Comparison of ENCODE assay signal across 8 mouse cellular contexts in the genomic region with DNA sequence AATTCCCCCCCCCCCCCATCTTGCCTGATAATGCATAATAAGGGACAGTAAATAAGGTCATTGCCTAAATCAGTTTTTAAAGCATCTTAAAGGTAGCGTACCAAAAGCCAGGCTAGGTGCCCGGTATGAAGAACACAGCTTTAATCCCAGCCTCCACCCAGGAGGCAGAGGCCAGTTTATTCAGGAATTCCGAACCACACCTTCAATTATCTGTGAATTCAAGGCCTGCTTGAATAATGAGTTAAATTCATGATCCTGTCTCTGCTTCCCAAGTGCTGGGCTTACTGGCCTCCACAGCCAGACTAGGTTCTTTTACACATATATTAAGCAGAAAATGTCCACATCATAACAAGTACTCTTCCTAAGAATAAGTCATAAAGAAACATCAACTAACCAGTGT. TPM values are rescaled to one million over a fixed set of nuclear protein-coding genes. Genes with fewer than 3 reads are reported as not detected.
DNase-seq lines count a peak whose midpoint lies in the region; ATAC-seq and TF ChIP-seq lines count a peak whose summit lies in the region.

No protein-coding gene starts in this region.

- H3K27ac ChIP-seq in layer of hippocampus, adult 2 months = peak overlapping the region; percentile 72; the same call in 1 of the 2 replicates
- H3K27ac ChIP-seq in embryonic facial prominence, embryonic 10.5 days (replicated peaks) = peak overlapping the region; percentile 90
- no peak overlapping the region for H3K27ac ChIP-seq in intestine, embryonic 15.5 days
- H3K27ac ChIP-seq in neural tube, embryonic 12.5 days = no peak overlapping the region

- H3K27me3 ChIP-seq in embryonic facial prominence, embryonic 10.5 days (replicated peaks; ENCODE audit: low read depth, poor library complexity, severe bottlenecking) = no peaks in the 10 kb centered on the region
- H3K27me3 ChIP-seq in intestine, embryonic 15.5 days (replicated peaks) = no peaks in the 10 kb centered on the region
- no peaks in the 10 kb centered on the region for H3K27me3 ChIP-seq in neural tube, embryonic 12.5 days (replicated peaks)

- peak; percentile 16 for ATAC-seq in intestine, embryonic 15.5 days
- no peak for ATAC-seq in neural tube, embryonic 12.5 days (ENCODE audit: low FRiP score, low read depth)

- no peak for DNase-seq in layer of hippocampus, adult 2 months (ENCODE audit: low spot score in 2 of 2)
- DNase-seq in layer of hippocampus, adult 11-12 months (ENCODE audit: low spot score) = no peak
- no peak for DNase-seq in embryonic facial prominence, embryonic 10.5 days (ENCODE audit: low spot score)
- DNase-seq in layer of hippocampus, adult 9-10 months (ENCODE audit: low spot score) = no peak
- no peak for DNase-seq in spleen, adult 12 weeks (ENCODE audit: low spot score)
- no peak for DNase-seq in lung, postnatal 36 days

- peaks cover 19% of the 10 kb centered on the region for H3K36me3 ChIP-seq in embryonic facial prominence, embryonic 10.5 days (replicated peaks)
- peaks cover 8% of the 10 kb centered on the region for H3K36me3 ChIP-seq in intestine, embryonic 15.5 days
- peaks cover 10% of the 10 kb centered on the region for H3K36me3 ChIP-seq in neural tube, embryonic 12.5 days

- WGBS in embryonic facial prominence, embryonic 10.5 days = 13% methylated on average over 3 of the region's 3 CpGs
- 7% methylated on average over 3 of the region's 3 CpGs for WGBS in intestine, embryonic 15.5 days
- 28% methylated on average over 3 of the region's 3 CpGs for WGBS in neural tube, embryonic 12.5 days

- no peak for TF ChIP-seq CTCF in layer of hippocampus, adult 2 months (conservative IDR thresholded peaks at IDR 0.05)

- peak overlapping the region; percentile 74 for H3K9ac ChIP-seq in intestine, embryonic 15.5 days
- no peak overlapping the region for H3K9ac ChIP-seq in neural tube, embryonic 12.5 days

- H3K9me3 ChIP-seq in embryonic facial prominence, embryonic 10.5 days = no peaks in the 10 kb centered on the region
- H3K9me3 ChIP-seq in intestine, embryonic 15.5 days = no peaks in the 10 kb centered on the region
- no peaks in the 10 kb centered on the region for H3K9me3 ChIP-seq in neural tube, embryonic 12.5 days

- peaks cover 21% of the 10 kb centered on the region for H3K4me1 ChIP-seq in embryonic facial prominence, embryonic 10.5 days
- peaks cover 9% of the 10 kb centered on the region; the same call in 1 of the 2 replicates for H3K4me1 ChIP-seq in intestine, embryonic 15.5 days (replicated peaks)
- peaks cover 6% of the 10 kb centered on the region; the same call in 1 of the 2 replicates for H3K4me1 ChIP-seq in neural tube, embryonic 12.5 days

- peak overlapping the region; percentile 69 for H3K4me3 ChIP-seq in layer of hippocampus, adult 2 months
- H3K4me3 ChIP-seq in embryonic facial prominence, embryonic 10.5 days = peak overlapping the region; percentile 87
- H3K4me3 ChIP-seq in intestine, embryonic 15.5 days (replicated peaks) = peak overlapping the region; percentile 86
- peak overlapping the region; percentile 88 for H3K4me3 ChIP-seq in neural tube, embryonic 12.5 days

- peak overlapping the region; percentile 79 for H3K4me2 ChIP-seq in intestine, embryonic 15.5 days (replicated peaks)
- H3K4me2 ChIP-seq in neural tube, embryonic 12.5 days (replicated peaks) = peak overlapping the region; percentile 89

RNA-seq across cellular contexts. Expression of gene Dnajc21, which starts 0.6 kb away (rescaled TPM):
- total RNA-seq in layer of hippocampus, adult 2 months (2021) = 10 to 100 TPM; 22.2 to 25.6 TPM
- 11.6 and 13.0 TPM in 2 replicates for polyA plus RNA-seq in embryonic facial prominence, embryonic 10.5 days (2016; fragmentation: Nextera tagmentation; extraction: Ambion mirVana)
- polyA plus RNA-seq in intestine, embryonic 15.5 days (2015; fragmentation: Nextera tagmentation; extraction: Ambion mirVana) = 11.4 and 13.3 TPM in 2 replicates
- polyA plus RNA-seq in neural tube, embryonic 12.5 days (2016; fragmentation: Nextera tagmentation; extraction: Ambion mirVana) = 14.1 and 15.7 TPM in 2 replicates

RNA-seq across cellular contexts. Expression of gene Brix1, which starts 14.8 kb away (rescaled TPM):
- 10 to 100 TPM; 18.7 to 20.7 TPM for total RNA-seq in layer of hippocampus, adult 2 months (2021)
- polyA plus RNA-seq in embryonic facial prominence, embryonic 10.5 days (2016; fragmentation: Nextera tagmentation; extraction: Ambion mirVana) = 134 and 138 TPM in 2 replicates
- polyA plus RNA-seq in intestine, embryonic 15.5 days (2015; fragmentation: Nextera tagmentation; extraction: Ambion mirVana) = 94.7 and 127 TPM in 2 replicates
- polyA plus RNA-seq in neural tube, embryonic 12.5 days (2016; fragmentation: Nextera tagmentation; extraction: Ambion mirVana) = 100 and 101 TPM in 2 replicates

RNA-seq across cellular contexts. Expression of gene Rad1, which starts 14.9 kb away (rescaled TPM):
- 10 to 100 TPM; 11.5 to 14.1 TPM for total RNA-seq in layer of hippocampus, adult 2 months (2021)
- polyA plus RNA-seq in embryonic facial prominence, embryonic 10.5 days (2016; fragmentation: Nextera tagmentation; extraction: Ambion mirVana) = 53.9 and 58.2 TPM in 2 replicates
- 25.6 and 26.6 TPM in 2 replicates for polyA plus RNA-seq in intestine, embryonic 15.5 days (2015; fragmentation: Nextera tagmentation; extraction: Ambion mirVana)
- 37.6 and 38.3 TPM in 2 replicates for polyA plus RNA-seq in neural tube, embryonic 12.5 days (2016; fragmentation: Nextera tagmentation; extraction: Ambion mirVana)

Comparison
In these comparisons a context has a peak if more than half of its experiments do, and no peak if none do; other contexts are left out.
1. H3K27ac ChIP-seq: peak in layer of hippocampus, adult 2 months (single experiment) and embryonic facial prominence, embryonic 10.5 days (single experiment); none in intestine, embryonic 15.5 days (single experiment) and neural tube, embryonic 12.5 days (single experiment).
2. Peak in every context shown above with its lines, with median percentiles within 50 percentile points of each other: H3K4me3 ChIP-seq.